Mouse (Mus musculus): ENCODE results near the gene Clca2. TPM values are rescaled to one million over a fixed set of nuclear protein-coding genes. Genes with fewer than 3 reads are reported as not detected.

Clca2 gene
- polyA plus RNA-seq, 1 experiment, result not detected

- H3K27ac ChIP-seq (ENCODE audit: insufficient read depth, low read length), result no peak overlapping the region
- TF ChIP-seq POLR2A (IDR thresholded peaks at IDR 0.05; ENCODE audit: extremely low read depth, insufficient read depth, low read length) (no peak), CTCF (IDR thresholded peaks at IDR 0.05; ENCODE audit: extremely low read depth, insufficient read depth, low read length) (no peak)
- H3K4me1 ChIP-seq (ENCODE audit: control insufficient read depth, insufficient read depth, low read length), result no peaks in the 10 kb centered on the region
- H3K4me3 ChIP-seq (ENCODE audit: insufficient read depth, low read length), result no peak overlapping the region
These were observed 60.4 kb downstream of the Clca2 start for GRCm38 (mm10) chr3:145038813-145039212.

- TF ChIP-seq CTCF (IDR thresholded peaks at IDR 0.05; ENCODE audit: extremely low read depth, insufficient read depth, low read length) (no peak), POLR2A (IDR thresholded peaks at IDR 0.05; ENCODE audit: extremely low read depth, insufficient read depth, low read length) (no peak)
- Histone ChIP-seq H3K27ac (ENCODE audit: insufficient read depth, low read length) (no peak within 1 kb of the TSS), H3K4me3 (ENCODE audit: insufficient read depth, low read length) (no peak within 1 kb of the TSS)
These were observed 66.6 kb downstream of the Clca2 start, which contains the start of gene Clca1 for GRCm38 (mm10) chr3:145032676-145033075. TSS of gene Clca1 (minus strand) at chr3:145032776.

GRCm38 (mm10) chr3:145028036-145028435 is 71.2 kb downstream of the Clca2 start:
- no peaks in the 10 kb centered on the region for H3K4me1 ChIP-seq (ENCODE audit: control insufficient read depth, insufficient read depth, low read length)
- H3K27ac ChIP-seq (ENCODE audit: insufficient read depth, low read length), result no peak overlapping the region
- TF ChIP-seq CTCF (IDR thresholded peaks at IDR 0.05; ENCODE audit: extremely low read depth, insufficient read depth, low read length) (no peak), POLR2A (IDR thresholded peaks at IDR 0.05; ENCODE audit: extremely low read depth, insufficient read depth, low read length) (no peak)
- no peak overlapping the region for H3K4me3 ChIP-seq (ENCODE audit: insufficient read depth, low read length)

More at GRCm38 (mm10) chr3:145032676-145033075, 66.6 kb downstream of the Clca2 start, which contains the start of gene Clca1:
- H3K4me1 ChIP-seq (ENCODE audit: control insufficient read depth, insufficient read depth, low read length), result no peaks in the 10 kb centered on the region

GRCm38 (mm10) chr3:145026750-145027149 is 72.5 kb downstream of the Clca2 start:
- Histone ChIP-seq H3K4me3 (ENCODE audit: insufficient read depth, low read length) (no peak overlapping the region), H3K27ac (ENCODE audit: insufficient read depth, low read length) (no peak overlapping the region), H3K4me1 (ENCODE audit: control insufficient read depth, insufficient read depth, low read length) (no peaks in the 10 kb centered on the region)
- TF ChIP-seq POLR2A (IDR thresholded peaks at IDR 0.05; ENCODE audit: extremely low read depth, insufficient read depth, low read length) (no peak), CTCF (IDR thresholded peaks at IDR 0.05; ENCODE audit: extremely low read depth, insufficient read depth, low read length) (peak; percentile 86)

Other genes starting within 250 kb of the Clca2 start
- gene Clca4b, start 166.9 kb downstream of the Clca2 start, polyA plus RNA-seq (2012; rRNA removed), result not detected in 2 replicates
- not detected in 2 replicates for gene Clca4a, start 124.4 kb downstream of the Clca2 start, polyA plus RNA-seq (2012; rRNA removed)
- not detected in 2 replicates for gene Clca1, start 66.7 kb downstream of the Clca2 start, polyA plus RNA-seq (2012; rRNA removed)
- 15.2 and 15.9 TPM in 2 replicates for gene Odf2l, start 19.1 kb upstream of the Clca2 start, polyA plus RNA-seq (2012; rRNA removed)
- 7.6 and 9.0 TPM in 2 replicates for gene Col24a1, start 193.0 kb upstream of the Clca2 start, polyA plus RNA-seq (2012; rRNA removed)

All from cortical plate, adult 2 months (tissue).